Mouse (Mus musculus): ENCODE data around the gene Zar1l.
"Not testable (repeated sequence)": the region's sequence is repeated elsewhere in the genome, so short reads cannot be mapped to it uniquely, and the experiment has no call there.

Gene Zar1l

GRCm38 (mm10) chr5:150518064-150518463 lies at the start of gene Zar1l:
Zar1l (minus strand) TSS chr5:150518164.
- DNase-seq (ENCODE audit: low read depth in 2 of 2, low spot score in 2 of 2) = no peak

- DNase-seq (ENCODE audit: low read depth in 2 of 2, low spot score in 2 of 2) = no peak
Measured at GRCm38 (mm10) chr5:150566971-150567370, 49.0 kb upstream of the Zar1l start.

- DNase-seq (ENCODE audit: low read depth in 2 of 2, low spot score in 2 of 2) = no peak
Measured at GRCm38 (mm10) chr5:150566226-150566625, 48.3 kb upstream of the Zar1l start.

GRCm38 (mm10) chr5:150564426-150564825 lies 46.5 kb upstream of the Zar1l start:
- no peak for DNase-seq (ENCODE audit: low read depth in 2 of 2, low spot score in 2 of 2)

- DNase-seq (ENCODE audit: low read depth in 2 of 2, low spot score in 2 of 2) = no peak
Measured at GRCm38 (mm10) chr5:150561783-150562182, 43.8 kb upstream of the Zar1l start.

GRCm38 (mm10) chr5:150561376-150561775 lies 43.4 kb upstream of the Zar1l start:
- DNase-seq (ENCODE audit: low read depth in 2 of 2, low spot score in 2 of 2) = no peak

GRCm38 (mm10) chr5:150560851-150561250 lies 42.9 kb upstream of the Zar1l start:
- no peak for DNase-seq (ENCODE audit: low read depth in 2 of 2, low spot score in 2 of 2)

- no peak for DNase-seq (ENCODE audit: low read depth in 2 of 2, low spot score in 2 of 2)
Measured at GRCm38 (mm10) chr5:150559519-150560103, 41.6 kb upstream of the Zar1l start.

GRCm38 (mm10) chr5:150551637-150552036 lies 33.7 kb upstream of the Zar1l start:
- no peak for DNase-seq (ENCODE audit: low read depth in 2 of 2, low spot score in 2 of 2)

GRCm38 (mm10) chr5:150543184-150543583 lies 25.2 kb upstream of the Zar1l start:
- DNase-seq (ENCODE audit: low read depth in 2 of 2, low spot score in 2 of 2) = no peak

- DNase-seq (ENCODE audit: low read depth in 2 of 2, low spot score in 2 of 2) = no peak
Measured at GRCm38 (mm10) chr5:150541302-150541701, 23.3 kb upstream of the Zar1l start.

- no peak for DNase-seq (ENCODE audit: low read depth in 2 of 2, low spot score in 2 of 2)
Measured at GRCm38 (mm10) chr5:150525239-150525638, 7.3 kb upstream of the Zar1l start.

- DNase-seq (ENCODE audit: low read depth in 2 of 2, low spot score in 2 of 2) = no peak
Measured at GRCm38 (mm10) chr5:150522867-150523234, 4.9 kb upstream of the Zar1l start.

- DNase-seq (ENCODE audit: low read depth in 2 of 2, low spot score in 2 of 2) = peak; percentile 83 to 89
Measured at GRCm38 (mm10) chr5:150521937-150522866, 4.2 kb upstream of the Zar1l start, which contains the start of gene Brca2. Brca2 (plus strand) TSS chr5:150522630.

- DNase-seq (ENCODE audit: low read depth in 2 of 2, low spot score in 2 of 2) = peak in 1 of 2 experiments; percentile 36
Measured at GRCm38 (mm10) chr5:150519551-150519950, 1.6 kb upstream of the Zar1l start.

- DNase-seq (ENCODE audit: low read depth in 2 of 2, low spot score in 2 of 2) = no peak
Measured at GRCm38 (mm10) chr5:150514027-150514426, 3.9 kb downstream of the Zar1l start.

- no peak for DNase-seq (ENCODE audit: low read depth in 2 of 2, low spot score in 2 of 2)
Measured at GRCm38 (mm10) chr5:150513264-150513663, 4.7 kb downstream of the Zar1l start.

- no peak for DNase-seq (ENCODE audit: low read depth in 2 of 2, low spot score in 2 of 2)
Measured at GRCm38 (mm10) chr5:150510451-150511225, 7.3 kb downstream of the Zar1l start.

GRCm38 (mm10) chr5:150495792-150496191 lies 22.2 kb downstream of the Zar1l start:
- DNase-seq (ENCODE audit: low read depth in 2 of 2, low spot score in 2 of 2) = peak; percentile 30 to 54

GRCm38 (mm10) chr5:150491573-150492173 lies 26.3 kb downstream of the Zar1l start:
- DNase-seq (ENCODE audit: low read depth in 2 of 2, low spot score in 2 of 2) = not testable (repeated sequence)

GRCm38 (mm10) chr5:150490821-150491220 lies 27.1 kb downstream of the Zar1l start:
- no peak for DNase-seq (ENCODE audit: low read depth in 2 of 2, low spot score in 2 of 2)

Data from CD8-positive naive resting alpha-beta T cell, adult 2 months (primary cell).